Mouse (Mus musculus) gastrocnemius, adult 18-20 months (tissue): ENCODE results near the gene Ccnd1. TPM values are rescaled to one million over a fixed set of nuclear protein-coding genes. Genes with fewer than 3 reads are reported as not detected.

Experiments
- DNase-seq: peaks from one replicate; pipeline ENCODE4 v3.0.0; 2021; ENCODE audit warnings: low spot score
- total RNA-seq, 2 experiments: library from RNA; stranded (reverse); gene quantifications; 2 replicates each; pipeline ENCODE4 v1.2.3; 2021

The Ccnd1 gene
- total RNA-seq, 2 experiments from 2014 or later, result 3.2 to 9.1 TPM

DNA sequence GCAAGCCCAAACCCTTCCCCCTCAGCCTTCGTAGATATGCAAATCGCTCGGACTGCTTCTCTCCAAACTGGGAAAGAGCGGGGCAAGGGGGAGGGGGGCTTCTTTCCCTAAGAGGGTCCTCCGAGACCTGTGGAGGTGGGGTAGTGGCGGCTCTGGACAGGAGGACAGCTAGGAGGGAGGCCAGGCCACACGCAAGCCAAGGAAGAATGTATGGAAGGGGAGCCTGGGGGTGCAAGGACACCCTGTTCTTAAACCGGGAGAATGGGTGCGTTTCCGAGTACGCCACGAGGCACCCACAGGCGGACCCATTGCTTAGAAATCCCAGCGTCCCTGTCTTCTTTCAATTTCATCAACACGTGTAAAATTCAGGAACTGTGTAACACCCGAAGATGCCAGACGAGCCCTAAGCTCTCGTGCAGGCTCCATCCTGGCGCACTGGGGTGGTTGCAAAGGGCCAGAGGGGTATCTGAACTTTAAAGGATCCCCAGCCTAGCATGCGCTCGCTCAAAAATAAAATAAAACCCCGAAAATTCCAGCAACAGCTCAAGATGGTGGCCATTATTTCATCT is 362 bp upstream of the Ccnd1 start:
- no peak for DNase-seq

DNA sequence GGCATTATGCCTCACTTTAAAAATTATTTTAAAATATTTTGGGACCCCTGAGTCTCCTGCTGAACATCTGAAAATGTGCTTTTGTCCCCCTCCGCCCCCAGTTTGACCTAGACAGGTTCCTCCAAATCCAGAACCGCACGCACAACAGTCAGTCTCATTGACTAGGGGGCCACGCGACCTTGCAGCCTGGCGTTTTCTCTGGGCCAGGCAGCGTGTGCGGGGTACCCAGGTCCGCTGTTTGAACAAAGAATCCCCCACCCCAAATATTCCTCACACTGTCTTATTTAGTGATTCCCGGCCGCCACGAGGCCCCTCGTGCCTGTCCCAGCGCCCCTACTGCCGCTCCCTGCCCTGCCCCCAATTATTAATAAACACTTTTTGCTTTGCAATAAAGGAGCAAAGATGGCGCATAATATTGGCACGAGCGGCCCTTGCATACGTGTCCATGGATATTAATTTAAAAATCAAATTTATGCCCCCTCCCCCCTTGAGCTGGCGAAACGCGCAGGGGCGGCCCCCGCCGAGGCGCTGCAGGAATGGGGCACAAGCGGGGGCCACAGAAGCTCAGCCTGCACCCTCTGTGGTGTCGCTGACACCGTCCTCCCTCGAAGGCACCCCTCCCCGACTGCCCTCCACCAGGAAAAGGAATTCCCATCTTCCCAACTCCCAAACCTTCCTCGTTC is 923 bp downstream of the Ccnd1 start:
- no peak for DNase-seq

DNA sequence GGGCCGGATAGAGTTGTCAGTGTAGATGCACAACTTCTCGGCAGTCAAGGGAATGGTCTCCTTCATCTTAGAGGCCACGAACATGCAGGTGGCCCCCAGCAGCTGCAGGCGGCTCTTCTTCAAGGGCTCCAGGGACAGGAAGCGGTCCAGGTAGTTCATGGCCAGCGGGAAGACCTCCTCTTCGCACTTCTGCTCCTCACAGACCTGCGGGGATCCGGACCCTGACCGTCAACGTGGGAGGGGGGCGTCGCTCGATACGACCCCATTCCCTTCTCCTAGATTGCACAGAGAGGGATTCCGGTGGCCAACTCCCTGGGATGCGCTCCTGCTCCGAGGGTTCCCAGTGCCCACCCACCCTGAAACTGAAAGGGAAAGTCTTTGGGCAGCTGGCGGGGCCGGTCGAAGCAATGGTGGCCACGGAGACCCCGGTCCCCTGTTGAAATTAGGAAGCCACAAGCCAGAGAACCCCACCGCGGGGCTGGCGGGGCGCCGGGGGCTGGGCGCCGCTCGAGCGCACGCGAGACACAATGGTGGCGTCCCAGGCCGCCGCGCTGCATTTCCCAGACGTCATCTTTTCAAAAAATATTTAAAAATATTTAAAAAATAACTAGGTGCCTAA is 1.7 kb downstream of the Ccnd1 start:
- no peak for DNase-seq

DNA sequence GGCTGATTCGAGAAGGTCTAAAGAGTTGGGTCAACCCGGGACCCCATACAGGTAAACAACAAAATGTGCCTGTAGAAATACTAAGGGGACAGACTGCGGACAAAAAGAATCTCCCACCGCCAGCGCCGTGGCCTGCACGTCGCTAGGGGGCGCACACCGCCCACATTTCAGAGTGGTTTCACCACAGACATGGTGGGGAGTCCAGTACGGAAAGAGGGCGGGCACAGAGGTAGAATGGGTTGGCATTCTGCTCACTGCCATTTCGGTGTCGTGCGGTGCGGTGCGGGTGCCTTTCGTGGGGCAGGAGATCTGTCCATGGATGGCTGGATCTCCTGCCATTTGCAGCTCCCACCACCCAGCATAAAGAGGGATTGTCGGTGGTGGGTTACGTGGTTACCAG is 2.2 kb downstream of the Ccnd1 start:
- DNase-seq, result peak; percentile 89

DNA sequence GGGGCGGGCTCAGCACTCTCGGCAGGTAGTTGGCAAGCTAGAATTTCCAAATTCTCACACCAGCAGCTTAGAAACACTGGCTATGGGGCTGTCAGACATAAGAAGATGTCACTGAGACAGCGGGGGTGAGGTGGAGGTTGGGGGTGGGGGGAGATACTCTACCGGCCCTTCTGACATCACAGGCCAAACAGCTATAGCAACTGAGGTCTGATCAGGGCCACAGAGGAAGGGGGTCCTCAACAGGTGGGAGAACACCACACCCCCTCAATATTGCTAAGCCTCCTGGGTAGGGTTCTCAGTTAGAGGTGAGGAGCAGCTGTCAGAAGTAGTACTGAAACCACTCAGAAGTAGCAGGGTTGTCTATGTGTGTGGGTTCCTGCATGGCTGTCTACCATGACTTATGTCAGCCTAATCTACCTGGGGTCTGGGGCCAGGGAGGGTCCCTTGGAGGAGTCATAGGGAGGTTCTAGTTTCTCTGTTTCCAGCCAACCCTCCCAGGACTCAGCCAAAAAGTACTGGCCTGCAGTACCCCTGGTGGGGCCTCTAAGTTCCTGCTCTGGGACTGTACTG is 3.3 kb downstream of the Ccnd1 start:
- no peak for DNase-seq

DNA sequence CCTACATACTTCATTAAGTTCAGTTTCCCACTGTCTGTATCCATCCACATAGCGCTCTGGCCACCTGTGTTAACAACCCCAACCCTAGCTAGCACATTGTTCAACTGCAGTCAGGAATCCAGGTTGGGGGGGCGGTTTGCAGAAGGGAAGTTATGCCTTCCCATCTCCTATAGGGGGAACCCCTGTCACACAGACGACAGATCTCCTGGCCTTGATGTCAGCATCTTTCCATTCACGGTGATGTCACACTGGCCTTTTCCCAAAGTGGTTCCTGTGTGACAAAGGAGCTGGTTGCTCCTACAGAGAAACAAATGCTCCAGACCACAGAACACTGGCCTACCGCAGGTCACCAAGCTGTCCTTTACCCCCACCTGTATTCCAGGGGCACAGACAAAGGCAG is 4.2 kb downstream of the Ccnd1 start:
- no peak for DNase-seq

DNA sequence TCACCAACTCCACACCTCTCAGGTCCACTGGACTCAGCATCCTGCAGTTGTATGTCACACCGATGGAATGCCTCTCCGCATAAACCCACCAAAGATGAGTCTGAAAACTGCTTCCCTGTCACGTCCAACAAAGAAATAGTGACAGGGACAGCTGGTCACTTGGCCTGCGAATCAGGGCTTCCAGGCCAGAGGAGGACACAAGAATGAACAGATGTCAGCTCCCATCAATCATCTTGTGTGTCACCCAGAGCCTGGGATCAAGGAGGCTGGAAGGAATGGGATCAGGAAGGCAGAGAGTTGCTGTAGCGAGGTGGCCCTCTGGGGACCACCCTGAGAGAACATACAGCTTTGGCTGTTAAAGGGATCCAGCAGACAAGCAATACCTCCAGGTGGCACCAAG is 4.8 kb downstream of the Ccnd1 start:
- peak; percentile 61 for DNase-seq

DNA sequence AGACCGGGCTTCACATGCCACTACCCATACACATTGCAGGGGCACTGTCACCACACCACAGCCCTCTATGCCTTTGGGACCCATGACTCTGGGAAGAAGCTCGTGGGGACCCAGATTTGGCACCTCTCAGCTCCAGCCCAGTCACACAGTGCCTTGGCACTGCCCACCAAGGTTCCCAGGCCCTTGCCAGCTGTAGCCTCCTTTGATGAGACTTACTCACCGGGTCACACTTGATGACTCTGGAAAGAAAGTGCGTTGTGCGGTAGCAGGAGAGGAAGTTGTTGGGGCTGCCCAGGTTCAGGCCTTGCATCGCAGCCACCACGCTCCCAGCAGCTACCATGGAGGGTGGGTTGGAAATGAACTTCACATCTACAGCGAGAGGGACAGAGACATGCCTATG is 5.9 kb downstream of the Ccnd1 start:
- DNase-seq, result no peak

DNA sequence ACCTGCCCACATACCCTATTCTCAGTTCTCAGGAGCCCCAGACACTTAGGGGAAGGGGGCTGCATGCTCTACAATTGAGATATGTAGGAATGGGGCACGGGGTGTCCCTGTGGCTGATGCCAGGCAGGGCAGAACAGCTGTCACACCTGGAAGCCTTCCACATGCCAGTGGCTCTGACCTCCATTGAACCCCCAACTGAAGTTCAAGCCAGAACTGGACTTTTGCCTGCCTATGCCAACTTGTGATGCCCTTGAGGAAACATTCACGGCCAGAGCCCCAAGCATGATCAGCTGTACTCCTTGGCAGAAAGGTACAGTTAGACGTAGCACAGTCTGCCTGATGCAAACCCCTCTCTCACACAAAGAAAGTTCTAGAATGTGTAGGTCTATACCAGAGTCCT is 6.4 kb downstream of the Ccnd1 start:
- no peak for DNase-seq

DNA sequence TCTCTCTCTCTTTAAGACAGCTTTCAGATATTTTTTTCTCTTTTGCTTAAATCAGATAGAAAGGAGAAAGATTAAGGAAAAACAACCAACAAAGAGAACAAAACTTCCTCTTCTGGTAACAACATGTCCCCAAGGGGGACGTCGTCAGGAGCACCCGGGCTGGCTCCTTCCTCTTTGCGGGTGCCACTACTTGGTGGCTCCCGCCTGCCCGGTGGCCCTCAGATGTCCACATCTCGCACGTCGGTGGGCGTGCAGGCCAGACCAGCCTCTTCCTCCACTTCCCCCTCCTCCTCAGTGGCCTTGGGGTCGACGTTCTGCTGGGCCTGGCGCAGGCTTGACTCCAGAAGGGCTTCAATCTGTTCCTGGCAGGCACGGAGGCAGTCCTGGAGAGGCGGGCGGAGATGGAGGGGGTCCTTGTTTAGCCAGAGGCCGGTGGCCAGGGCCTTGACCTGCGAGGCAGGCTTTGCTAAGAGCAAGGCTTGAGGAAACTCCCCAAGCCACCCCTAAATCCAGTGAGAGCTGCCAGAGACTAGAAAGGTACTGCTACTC is 7.3 kb downstream of the Ccnd1 start:
- DNase-seq, result no peak

DNA sequence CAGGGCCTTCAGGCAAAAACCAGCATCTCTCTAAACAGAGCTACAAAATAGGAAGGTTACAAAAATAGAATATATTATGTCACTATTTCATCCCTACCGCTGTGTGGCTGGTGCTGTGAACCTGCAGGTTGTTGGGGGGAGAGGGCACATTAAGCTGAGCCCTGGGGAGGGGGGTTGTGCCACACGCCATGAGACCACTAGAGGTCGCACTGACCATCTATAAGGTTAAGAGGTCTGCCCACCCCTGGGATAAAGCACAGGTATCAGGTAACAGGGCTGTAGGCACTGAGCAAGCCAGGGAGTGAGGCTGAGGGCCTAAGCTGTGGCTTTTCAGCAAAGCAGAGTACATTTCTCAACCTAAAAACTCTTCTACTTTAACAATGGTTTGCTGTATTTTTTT is 7.9 kb downstream of the Ccnd1 start:
- no peak for DNase-seq

DNA sequence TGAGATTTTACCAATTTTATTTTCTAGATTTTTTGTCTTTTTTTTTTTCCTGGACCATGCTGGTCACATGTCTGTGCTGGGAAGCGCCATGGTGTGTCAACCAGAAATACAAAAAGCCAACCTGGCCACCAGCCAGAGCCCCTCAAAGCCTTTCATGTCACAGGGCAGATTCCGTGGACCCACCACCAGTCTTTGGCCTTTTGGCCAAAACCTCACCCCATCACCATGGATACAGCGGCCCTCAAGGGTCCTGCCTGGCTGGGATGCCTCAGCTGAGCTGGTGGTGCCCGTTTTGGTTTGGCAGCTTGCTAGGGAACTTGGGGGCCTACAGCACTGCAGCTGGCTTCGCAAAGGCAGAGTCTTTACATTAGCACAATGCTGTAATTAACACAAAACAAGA is 9.8 kb downstream of the Ccnd1 start:
- DNase-seq, result no peak

DNA sequence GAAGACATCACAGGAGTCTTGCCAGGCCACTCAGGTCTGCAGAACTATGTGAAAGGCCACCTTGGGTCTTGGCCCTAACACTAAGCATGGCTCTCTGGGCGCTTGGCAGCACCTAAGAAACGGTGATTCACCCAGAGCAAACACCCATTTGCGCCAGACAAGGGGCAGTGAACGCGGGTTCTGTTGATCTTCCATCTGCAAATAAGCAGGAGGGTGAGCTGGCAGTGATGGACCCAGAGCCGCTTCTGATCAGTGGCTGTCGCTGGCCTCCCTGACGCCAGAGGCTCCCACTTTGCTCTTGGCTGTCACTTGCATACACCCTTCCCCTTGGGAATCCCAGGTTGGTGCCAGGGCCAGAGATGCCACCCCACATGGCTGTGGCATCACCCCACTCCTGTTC is 10.2 kb downstream of the Ccnd1 start:
- DNase-seq, result no peak

DNA sequence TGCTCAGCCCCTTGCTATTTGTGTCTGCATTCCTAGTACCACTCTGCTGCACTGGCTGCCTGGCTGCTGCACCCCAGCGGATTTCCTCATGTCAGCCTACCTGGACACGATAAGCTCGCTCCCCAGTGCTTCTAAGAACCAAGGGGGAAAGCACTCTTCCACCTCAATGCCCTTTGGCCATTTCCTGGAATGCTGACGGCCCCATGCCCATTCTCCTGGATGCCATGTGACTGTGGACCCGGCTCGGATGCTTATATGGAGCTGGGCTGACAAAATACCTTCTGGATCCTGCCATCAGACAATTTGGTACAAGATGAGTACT is 10.9 kb downstream of the Ccnd1 start:
- DNase-seq, result no peak

DNA sequence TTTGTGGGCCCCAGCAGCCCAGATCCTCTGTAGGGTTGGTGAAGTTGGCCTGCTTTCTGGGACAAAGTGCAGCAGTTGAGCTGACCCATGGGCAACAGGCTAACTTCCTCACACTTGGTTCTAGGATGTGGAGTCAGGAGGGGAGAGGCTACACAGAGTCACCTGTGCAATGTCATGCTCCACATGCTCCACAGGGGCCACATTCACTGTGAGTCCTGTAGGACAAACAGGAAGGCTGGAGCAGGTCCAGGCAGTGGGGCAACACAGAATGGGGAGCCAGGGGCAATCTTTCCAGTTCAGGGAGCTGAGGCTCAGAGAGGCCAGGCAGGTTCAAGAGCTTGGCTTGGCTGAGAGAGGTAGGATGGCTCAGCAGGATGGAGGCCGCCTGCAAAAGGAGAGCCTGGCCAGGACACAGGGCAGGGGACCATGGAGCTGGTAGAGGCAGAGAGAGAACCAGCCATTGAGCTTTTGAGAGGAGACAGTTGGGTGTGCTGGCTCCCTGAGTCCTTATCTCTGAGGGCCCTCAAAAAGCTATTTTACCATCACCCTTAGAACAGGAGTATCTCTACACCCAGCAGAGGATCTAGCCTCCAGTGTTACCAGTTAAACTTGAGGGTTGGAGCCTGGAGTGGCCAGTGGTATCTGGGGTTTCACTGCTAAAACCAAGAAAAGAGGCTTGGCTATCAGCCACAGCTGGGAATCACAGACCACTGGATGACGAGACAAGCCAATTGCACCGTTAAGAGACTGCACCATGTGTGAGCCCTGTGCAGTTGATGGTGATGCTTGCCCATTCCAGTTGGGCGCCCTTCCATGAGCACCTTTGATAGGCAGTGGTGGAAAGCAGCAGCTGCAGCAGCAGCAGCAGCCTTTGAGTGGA is 11.5 kb downstream of the Ccnd1 start:
- DNase-seq, result no peak

DNA sequence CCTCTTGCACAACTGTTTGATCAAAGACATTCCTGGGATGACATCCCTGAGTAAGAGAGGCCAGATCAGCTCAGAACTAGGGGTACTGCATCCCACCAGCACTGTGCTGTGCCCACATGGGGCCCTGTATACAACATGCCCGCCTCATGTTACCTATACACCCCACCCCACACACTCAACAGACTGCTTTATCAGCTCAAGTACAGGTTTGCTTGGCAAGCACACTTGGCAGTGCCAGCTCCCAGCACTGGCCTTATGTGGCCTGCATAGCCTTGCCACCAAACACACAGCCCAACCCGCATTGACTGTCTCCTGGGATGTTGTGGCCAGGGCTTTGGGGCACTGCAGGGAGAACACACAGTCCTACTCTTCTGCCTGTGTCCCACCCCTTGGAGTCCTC is 12.1 kb downstream of the Ccnd1 start:
- no peak for DNase-seq

DNA sequence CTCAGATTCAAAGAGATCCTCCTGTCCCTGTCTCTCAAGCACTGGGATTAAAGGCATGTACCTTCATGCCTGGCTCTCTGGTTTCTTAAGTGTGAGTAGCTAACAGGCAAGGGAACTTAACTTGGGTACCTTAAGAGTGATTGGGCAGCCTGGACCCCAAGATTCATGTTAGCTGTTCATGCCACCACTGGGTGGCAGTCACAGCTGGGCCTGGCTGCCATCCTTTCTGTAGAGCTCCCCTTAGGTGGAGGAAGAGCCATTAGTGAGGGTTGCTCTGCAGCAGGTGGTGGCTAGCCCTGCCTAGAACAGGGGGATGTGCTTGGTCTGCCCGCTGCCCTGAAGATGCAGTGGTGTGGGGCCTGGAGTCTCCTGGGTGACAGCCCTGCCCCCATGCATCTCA is 20.9 kb downstream of the Ccnd1 start:
- DNase-seq, result no peak

DNA sequence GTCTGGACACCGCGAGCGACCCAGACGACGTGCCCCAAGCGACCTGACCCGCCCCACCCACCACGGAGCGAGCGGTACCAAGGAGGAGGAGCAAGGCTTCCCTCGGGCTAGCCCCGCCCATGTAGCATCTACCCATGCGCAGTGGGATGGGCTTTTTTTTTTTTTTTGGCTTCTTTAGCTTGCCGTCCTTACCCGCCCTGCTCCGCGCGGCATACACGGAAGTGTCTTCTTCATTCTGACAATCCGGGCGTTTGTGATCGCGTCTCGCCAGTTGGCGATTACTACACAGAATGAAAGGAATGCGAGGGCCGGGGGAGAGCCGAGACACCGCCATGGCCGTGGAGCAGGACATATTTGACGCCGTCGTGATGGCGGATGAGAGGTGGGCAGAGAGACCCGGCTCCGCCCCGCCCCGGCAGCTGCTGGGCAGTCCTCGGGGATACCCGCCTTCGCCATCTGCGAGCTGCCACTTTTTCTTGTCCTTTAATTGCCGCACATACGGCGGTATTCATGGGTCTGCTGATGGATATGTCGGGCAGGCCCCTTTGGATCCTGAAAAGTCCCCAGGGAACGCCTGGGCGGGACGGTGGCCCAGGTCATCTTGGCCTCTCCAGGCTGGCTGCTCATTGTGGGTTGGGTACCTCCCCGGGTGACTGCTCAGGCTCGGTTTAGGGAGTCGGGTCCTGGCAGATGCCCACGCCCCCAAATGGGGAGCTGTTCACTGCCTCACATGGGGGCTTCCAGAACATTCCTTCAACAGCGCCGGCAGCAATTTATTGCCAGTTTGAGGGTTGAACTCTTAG is 24.6 kb downstream of the Ccnd1 start, which contains the start of gene LTO1:
Gene LTO1 (plus strand): TSS at position 153 of the 803 bp plus-strand sequence.
- DNase-seq, result peak; percentile 92

DNA sequence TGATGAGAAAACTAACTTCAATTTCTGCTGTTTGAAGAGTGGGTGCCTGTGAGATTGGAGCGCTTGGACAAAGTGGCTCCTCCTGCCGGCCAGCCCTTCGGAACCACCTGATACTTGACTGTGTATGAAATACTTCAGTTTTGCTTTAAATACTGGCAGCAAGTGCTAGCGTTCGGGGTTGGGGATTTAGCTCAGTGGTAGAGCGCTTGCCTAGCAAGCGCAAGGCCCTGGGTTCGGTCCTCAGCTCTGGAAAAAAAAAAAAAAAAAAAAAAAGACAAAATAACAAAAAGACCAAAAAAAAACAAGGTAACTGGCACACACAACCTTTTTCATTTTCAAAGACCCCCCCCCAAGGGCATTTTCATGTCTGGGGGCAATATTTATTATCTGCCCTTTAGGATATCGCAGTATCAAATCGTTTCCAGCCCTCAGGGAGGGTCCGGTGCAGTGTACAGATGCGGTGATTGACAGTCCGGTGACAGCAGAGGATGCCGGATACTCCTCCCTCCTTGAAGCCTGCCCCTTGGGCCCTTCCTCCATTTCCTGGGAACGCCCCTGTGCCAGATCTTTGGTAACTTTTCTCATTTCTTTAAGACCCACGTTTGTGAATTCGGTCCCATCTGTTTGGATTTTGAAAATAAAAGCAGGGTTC is 25.3 kb downstream of the Ccnd1 start:
- DNase-seq, result no peak

DNA sequence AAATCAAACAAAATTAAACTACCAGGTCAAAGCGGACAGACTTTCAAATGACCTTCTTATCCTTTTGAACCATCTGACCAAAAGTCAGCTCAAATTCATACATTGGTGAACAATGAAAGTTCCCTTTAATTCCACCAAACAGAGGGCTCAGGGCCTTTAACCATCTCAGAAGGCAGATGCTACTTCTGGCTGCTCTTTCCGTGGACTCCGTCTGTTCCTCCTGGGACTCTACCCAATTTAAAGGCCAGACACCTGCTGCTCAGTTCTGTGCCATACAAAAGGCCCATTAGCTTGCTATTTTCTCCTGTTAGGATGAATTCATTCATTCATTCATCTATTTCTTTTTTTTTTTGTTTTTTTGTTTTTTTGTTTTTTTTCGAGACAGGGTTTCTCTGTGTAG is 26.8 kb downstream of the Ccnd1 start:
- DNase-seq, result no peak
